Mouse (Mus musculus) ES-E14 (cell line): ENCODE measurements around the gene Tnrc18.

Experiments
- CHD2 ChIP-seq: IDR thresholded peaks from 2 replicates; pipeline ENCODE4 v1.6.1; 2014; ENCODE audit warnings: mild to moderate bottlenecking, low read depth, low read length, inconsistent platforms
- MAFK ChIP-seq: IDR thresholded peaks from 2 replicates; pipeline ENCODE4 v1.6.1; 2014; ENCODE audit warnings: mild to moderate bottlenecking, low read depth, low read length, inconsistent platforms; ENCODE audit not compliant: insufficient read depth
- ZC3H11A ChIP-seq: IDR thresholded peaks from 2 replicates; pipeline ENCODE4 v1.6.1; 2012; ENCODE audit warnings: low read depth, mild to moderate bottlenecking, inconsistent platforms, low read length, borderline replicate concordance

DNA sequence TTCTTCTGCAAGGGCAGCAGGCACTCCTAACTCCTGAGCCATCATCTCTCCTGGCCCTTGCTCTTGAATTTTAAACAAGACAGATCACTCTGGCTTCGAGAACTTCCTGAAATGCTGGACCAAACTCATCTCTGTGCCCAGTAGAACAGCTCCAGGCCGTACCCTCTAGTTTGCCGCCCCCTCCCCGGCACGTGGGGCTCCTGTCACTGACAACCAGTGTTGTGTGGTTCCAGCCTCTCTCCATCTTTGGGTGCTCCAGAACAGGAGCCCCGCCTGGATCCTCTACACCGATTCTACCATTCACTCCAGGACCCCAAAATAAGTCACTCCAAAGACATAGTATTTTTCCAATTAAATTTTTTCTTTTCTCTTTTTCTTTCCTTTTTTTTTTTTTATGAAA lies 93.2 kb downstream of the Tnrc18 start:
- no peak for TF ChIP-seq ZC3H11A
- TF ChIP-seq MAFK = no peak
- no peak for TF ChIP-seq CHD2
